Mouse (Mus musculus) myocyte (in vitro differentiated cells): ENCODE data around the gene Xylt1.

Experiments
- MAX ChIP-seq: IDR thresholded peaks from one replicate; pipeline ENCODE4 v1.6.1; 2011; ENCODE audit warnings: low read depth, mild to moderate bottlenecking, control low read depth
- MYOD1 ChIP-seq, 3 experiments: IDR thresholded peaks; one replicate each; pipeline ENCODE4 v1.6.1; 2011; ENCODE audit warnings: control low read depth in 2 of 3, low read depth in 2 of 3, mild to moderate bottlenecking in 2 of 3, moderate library complexity in 1 of 3; ENCODE audit not compliant: insufficient read length in 2 of 3, control insufficient read depth in 1 of 3
- POLR2A ChIP-seq: IDR thresholded peaks from one replicate; pipeline ENCODE4 v1.6.1; 2011; ENCODE audit warnings: low read depth, mild to moderate bottlenecking, control low read depth, moderate library complexity; ENCODE audit not compliant: insufficient read length
- SRF ChIP-seq: IDR thresholded peaks from one replicate; pipeline ENCODE4 v1.6.1; 2011; ENCODE audit warnings: low read depth; ENCODE audit not compliant: control insufficient read depth, insufficient read length
- USF1 ChIP-seq: IDR thresholded peaks from one replicate; pipeline ENCODE4 v1.6.1; 2011; ENCODE audit warnings: low read depth, mild to moderate bottlenecking, control low read depth, moderate library complexity

DNA sequence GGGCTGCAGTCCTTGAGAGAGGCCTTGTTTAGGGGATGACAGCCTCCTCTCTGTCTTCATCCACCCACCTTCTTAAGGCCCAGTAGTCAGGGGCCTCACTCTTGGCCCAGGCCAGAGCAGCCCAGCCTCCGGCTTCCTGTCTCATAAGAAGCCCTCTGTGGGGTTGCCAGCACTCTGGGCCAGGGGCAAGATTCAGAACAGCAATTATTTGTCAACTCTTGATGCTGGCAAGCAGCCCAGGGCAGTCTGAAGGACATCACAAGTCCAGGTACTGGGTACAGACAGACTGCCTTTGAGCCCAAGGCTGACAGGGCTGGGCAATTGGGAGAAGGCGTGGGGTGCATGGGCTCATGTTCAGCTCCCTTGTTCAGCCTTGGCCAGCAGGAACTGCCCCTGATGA is 129.3 kb downstream of the Xylt1 start:
- TF ChIP-seq POLR2A (no peak), USF1 (no peak), SRF (no peak), MAX (no peak), MYOD1 (IDR thresholded peaks at IDR 0.05; ENCODE audit: control insufficient read depth in 1 of 3, insufficient read length in 2 of 3, low read depth in 2 of 3) (no peak)
